Mouse (Mus musculus): ENCODE measurements around the gene Gm9639. TPM values are rescaled to one million over a fixed set of nuclear protein-coding genes. Genes with fewer than 3 reads are reported as not detected.

Gm9639 gene
- total and polyA plus RNA-seq, 3 experiments: not detected

- Histone ChIP-seq H3K9me3 (replicated peaks; ENCODE audit: low read length) (no peaks in the 10 kb centered on the region), H3K27ac (ENCODE audit: insufficient read depth, low read depth) (no peak overlapping the region), H3K79me2 (replicated peaks; ENCODE audit: control insufficient read depth, extremely low read depth, insufficient read depth, poor library complexity, severe bottlenecking) (no peaks in the 10 kb centered on the region), H3K4me3 (replicated peaks in 1 of 3; ENCODE audit: low read depth in 2 of 3, low read length in 2 of 3, poor library complexity in 1 of 3) (no peak overlapping the region), H3K36me3 (replicated peaks in 1 of 2; ENCODE audit: control insufficient read depth in 1 of 2, insufficient read depth in 1 of 2, low read length in 1 of 2) (no peaks in the 10 kb centered on the region), H3K4me1 (ENCODE audit: control insufficient read depth in 1 of 2, insufficient read depth in 2 of 2) (0 out of 4 replicates have a peak, but pooled peaks cover 0 to 3% of the 10 kb centered on the region in 2 experiments), H3K4me2 (ENCODE audit: insufficient read depth, low read depth, poor library complexity, severe bottlenecking) (no peak overlapping the region), H3K9ac (ENCODE audit: insufficient read depth, low read depth) (no peak overlapping the region), H3K27me3 (replicated peaks) (peaks cover 76% of the 10 kb centered on the region)
- peak; percentile 26 for DNase-seq (ENCODE audit: extremely low read depth)
- TF ChIP-seq SMC3 (IDR thresholded peaks at IDR 0.05; ENCODE audit: low read depth, low read length) (peak; percentile 50), SIN3A (IDR thresholded peaks at IDR 0.05; ENCODE audit: low read length) (no peak), MXI1 (IDR thresholded peaks at IDR 0.05; ENCODE audit: low read depth, low read length) (no peak), CTCF (conservative IDR thresholded peaks at IDR 0.05 in 1 of 2, IDR thresholded peaks at IDR 0.05 in 1 of 2; ENCODE audit: low read depth in 2 of 2, low read length in 2 of 2) (peak; percentile 72 to 81), RAD21 (IDR thresholded peaks at IDR 0.05; ENCODE audit: low read depth, low read length) (peak; percentile 26)
- dilution Hi-C loops (cut with MboI; ENCODE audit: extremely low pct_ligation_motif_present, extremely low pct_unique_long_range_greater_than_20kb, low sequenced_read_pairs): no loop called here
- in situ Hi-C loops (cut with MboI; ENCODE audit: low pct_ligation_motif_present, low pct_unique_long_range_greater_than_20kb, low sequenced_read_pairs): no loop called here
Measured at GRCm38 (mm10) chr10:77815514-77815913, 20.6 kb upstream of the Gm9639 start.

DNA sequence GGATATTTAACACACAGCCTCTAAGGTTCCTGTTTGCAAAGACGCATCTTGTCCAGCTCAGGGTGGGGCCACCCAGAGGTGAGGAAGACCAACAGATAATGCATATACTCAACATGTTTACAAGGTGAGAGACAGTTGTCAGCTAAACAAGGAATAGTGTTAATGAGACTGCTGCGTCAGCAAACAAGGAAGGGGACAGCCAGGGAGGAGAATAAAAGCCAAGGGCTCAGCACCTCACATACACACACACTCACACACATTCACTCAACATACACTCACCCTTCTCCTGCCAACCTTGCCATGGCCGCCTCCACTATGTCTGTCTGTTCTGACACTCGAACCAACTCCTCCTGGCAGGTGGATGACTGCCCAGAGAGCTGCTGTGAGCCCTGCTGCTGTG, 19.5 kb upstream of the Gm9639 start, which contains the start of gene Gm2696:
Gene Gm2696, plus strand, starts transcription at position 301 of the 400 bp plus-strand sequence.
- in situ Hi-C loops (cut with MboI; ENCODE audit: low pct_ligation_motif_present, low pct_unique_long_range_greater_than_20kb, low sequenced_read_pairs): no loop called here
- no peak within 1 kb of the TSS for H3K27ac ChIP-seq (ENCODE audit: insufficient read depth, low read depth)
- no peak for DNase-seq (ENCODE audit: extremely low read depth)
- H3K9ac ChIP-seq (ENCODE audit: insufficient read depth, low read depth): no peak within 1 kb of the TSS
- H3K4me2 ChIP-seq (ENCODE audit: insufficient read depth, low read depth, poor library complexity, severe bottlenecking): no peak within 1 kb of the TSS
- dilution Hi-C loops (cut with MboI; ENCODE audit: extremely low pct_ligation_motif_present, extremely low pct_unique_long_range_greater_than_20kb, low sequenced_read_pairs): no loop called here
- no peak within 1 kb of the TSS for H3K4me3 ChIP-seq (replicated peaks in 1 of 3; ENCODE audit: low read depth in 2 of 3, low read length in 2 of 3, poor library complexity in 1 of 3)
- TF ChIP-seq GABPA (IDR thresholded peaks at IDR 0.05; ENCODE audit: insufficient replicate concordance, low read depth, low read length) (no peak), MAZ (IDR thresholded peaks at IDR 0.05; ENCODE audit: low read depth, low read length) (no peak), MEF2A (IDR thresholded peaks at IDR 0.05; ENCODE audit: borderline replicate concordance, low read depth, low read length) (no peak), USF1 (IDR thresholded peaks at IDR 0.05; ENCODE audit: low read depth, low read length) (no peak)
- H3K4me1 ChIP-seq (ENCODE audit: control insufficient read depth in 1 of 2, insufficient read depth in 2 of 2): 0 out of 4 replicates have a peak, but pooled peaks cover 0 to 3% of the 10 kb centered on the region in 2 experiments
- peaks cover 76% of the 10 kb centered on the region for H3K27me3 ChIP-seq (replicated peaks)
- no peaks in the 10 kb centered on the region for H3K79me2 ChIP-seq (replicated peaks; ENCODE audit: control insufficient read depth, extremely low read depth, insufficient read depth, poor library complexity, severe bottlenecking)
- H3K9me3 ChIP-seq (replicated peaks; ENCODE audit: low read length): no peaks in the 10 kb centered on the region
- H3K36me3 ChIP-seq (replicated peaks in 1 of 2; ENCODE audit: control insufficient read depth in 1 of 2, insufficient read depth in 1 of 2, low read length in 1 of 2): no peaks in the 10 kb centered on the region

GRCm38 (mm10) chr10:77811743-77812142, 16.9 kb upstream of the Gm9639 start, which contains the start of gene Gm9507:
TSS of gene Gm9507 (minus strand) at chr10:77811843.
- Histone ChIP-seq H3K4me2 (ENCODE audit: insufficient read depth, low read depth, poor library complexity, severe bottlenecking) (no peak within 1 kb of the TSS), H3K27me3 (replicated peaks) (peaks cover 62% of the 10 kb centered on the region), H3K9me3 (replicated peaks; ENCODE audit: low read length) (peaks cover 4% of the 10 kb centered on the region), H3K27ac (ENCODE audit: insufficient read depth, low read depth) (no peak within 1 kb of the TSS), H3K79me2 (replicated peaks; ENCODE audit: control insufficient read depth, extremely low read depth, insufficient read depth, poor library complexity, severe bottlenecking) (no peaks in the 10 kb centered on the region), H3K4me1 (ENCODE audit: control insufficient read depth in 1 of 2, insufficient read depth in 2 of 2) (no peaks in the 10 kb centered on the region), H3K36me3 (replicated peaks in 1 of 2; ENCODE audit: control insufficient read depth in 1 of 2, insufficient read depth in 1 of 2, low read length in 1 of 2) (no peaks in the 10 kb centered on the region), H3K9ac (ENCODE audit: insufficient read depth, low read depth) (no peak within 1 kb of the TSS), H3K4me3 (replicated peaks in 1 of 3; ENCODE audit: low read depth in 2 of 3, low read length in 2 of 3, poor library complexity in 1 of 3) (no peak within 1 kb of the TSS)
- DNase-seq (ENCODE audit: extremely low read depth): no peak
- TF ChIP-seq USF1 (IDR thresholded peaks at IDR 0.05; ENCODE audit: low read depth, low read length) (no peak), SMC3 (IDR thresholded peaks at IDR 0.05; ENCODE audit: low read depth, low read length) (no peak), USF2 (conservative IDR thresholded peaks at IDR 0.05; ENCODE audit: low read depth, low read length) (no peak), TBP (conservative IDR thresholded peaks at IDR 0.05; ENCODE audit: low read depth, low read length) (no peak), GABPA (IDR thresholded peaks at IDR 0.05; ENCODE audit: insufficient replicate concordance, low read depth, low read length) (no peak), PAX5 (IDR thresholded peaks at IDR 0.05; ENCODE audit: low read length) (no peak), POLR2A (IDR thresholded peaks at IDR 0.05; ENCODE audit: low read depth, low read length) (no peak), HCFC1 (IDR thresholded peaks at IDR 0.05; ENCODE audit: low read depth, low read length) (no peak), SIN3A (IDR thresholded peaks at IDR 0.05; ENCODE audit: low read length) (no peak), POLR2AphosphoS2 (IDR thresholded peaks at IDR 0.05; ENCODE audit: low read depth, low read length) (no peak), JUN (IDR thresholded peaks at IDR 0.05; ENCODE audit: insufficient read depth, low read depth, low read length) (no peak), NRF1 (IDR thresholded peaks at IDR 0.05; ENCODE audit: low read depth, low read length) (no peak), KAT2A (IDR thresholded peaks at IDR 0.05; ENCODE audit: insufficient replicate concordance, low read length) (no peak), IRF4 (IDR thresholded peaks at IDR 0.05; ENCODE audit: low read depth, low read length) (no peak), MYC (IDR thresholded peaks at IDR 0.05; ENCODE audit: low read depth, low read length) (no peak)
- in situ Hi-C loops (cut with MboI; ENCODE audit: low pct_ligation_motif_present, low pct_unique_long_range_greater_than_20kb, low sequenced_read_pairs) (no loop called here), dilution Hi-C loops (cut with MboI; ENCODE audit: extremely low pct_ligation_motif_present, extremely low pct_unique_long_range_greater_than_20kb, low sequenced_read_pairs) (no loop called here)
